Mouse (Mus musculus) frontal cortex, adult 2 months (tissue): ENCODE measurements around the gene Ptger2. TPM values are rescaled to one million over a fixed set of nuclear protein-coding genes. Genes with fewer than 3 reads are reported as not detected.
A peak's percentile ranks its signal among the peaks of the same experiment; 100 is the strongest.
"Not testable (repeated sequence)": the region's sequence is repeated elsewhere in the genome, so short reads cannot be mapped to it uniquely, and the experiment has no call there.

ENCODE experiments used
- DNase-seq, 2 experiments: peaks; one replicate each; pipeline ENCODE4 v3.0.0; 2022; ENCODE audit warnings: low spot score in 1 of 2; ENCODE audit errors: extremely low spot score in 1 of 2
- polyA plus RNA-seq: library from polyadenylated mRNA; depleted of rRNA; stranded (reverse); fragments of >200 nt; gene quantifications from 2 replicates; pipeline ENCODE4 v1.2.3, GENCODE M21; 2012; rRNA removed

The Ptger2 gene
- 0.42 and 0.55 TPM in 2 replicates for polyA plus RNA-seq

- not testable (repeated sequence) for DNase-seq
These were observed at the start of gene Ptger2 for GRCm38 (mm10) chr14:44987674-44988355. Gene Ptger2, plus strand, starts transcription at chr14:44988195.

DNA sequence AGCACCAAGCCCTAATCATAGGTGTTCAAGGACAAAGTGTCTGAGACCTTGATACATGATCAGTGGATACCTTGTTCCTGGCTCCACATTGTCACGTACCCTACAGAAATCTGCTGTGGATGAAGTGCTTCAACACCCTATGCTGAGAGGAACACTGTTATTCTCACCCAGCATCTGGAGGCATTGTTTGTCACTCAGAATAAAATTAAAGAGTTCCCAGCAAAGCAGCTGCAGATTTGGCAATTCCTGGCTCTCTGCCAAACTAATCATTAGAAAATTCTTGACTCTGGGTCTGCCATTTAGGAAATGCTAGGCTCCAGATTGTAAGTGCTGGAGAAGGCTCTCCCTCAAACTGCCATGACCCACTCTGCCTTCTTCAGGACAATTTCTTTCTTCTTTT, 27.2 kb upstream of the Ptger2 start:
- no peak for DNase-seq

DNA sequence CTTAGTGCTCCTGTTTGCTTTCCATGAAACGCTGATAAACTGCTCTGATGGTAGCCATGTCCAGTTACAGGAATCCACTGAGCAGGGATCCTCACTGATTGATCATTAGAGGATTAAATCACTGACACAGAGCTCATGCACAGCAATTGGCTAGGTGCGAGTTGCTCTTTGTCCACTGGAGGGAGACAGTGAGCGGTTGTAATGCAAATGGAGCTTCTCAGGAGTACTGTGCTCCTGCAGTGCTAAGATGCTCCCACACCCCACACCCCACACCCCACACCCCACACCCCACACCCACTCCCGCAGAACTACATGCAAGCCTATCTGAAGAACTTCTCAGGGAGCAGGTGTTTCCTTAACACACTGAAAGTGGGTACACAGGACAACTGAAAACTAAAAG, 10.7 kb upstream of the Ptger2 start:
- peak; percentile 25 to 90 for DNase-seq

- peak in 1 of 2 experiments; percentile 55 for DNase-seq
These were observed 8.1 kb upstream of the Ptger2 start for GRCm38 (mm10) chr14:44979887-44980286.

- peak in 1 of 2 experiments; percentile 67 for DNase-seq
These were observed 6.5 kb upstream of the Ptger2 start for GRCm38 (mm10) chr14:44981490-44981889.

- no peak for DNase-seq
These were observed 3.9 kb upstream of the Ptger2 start for GRCm38 (mm10) chr14:44984106-44984505.

DNA sequence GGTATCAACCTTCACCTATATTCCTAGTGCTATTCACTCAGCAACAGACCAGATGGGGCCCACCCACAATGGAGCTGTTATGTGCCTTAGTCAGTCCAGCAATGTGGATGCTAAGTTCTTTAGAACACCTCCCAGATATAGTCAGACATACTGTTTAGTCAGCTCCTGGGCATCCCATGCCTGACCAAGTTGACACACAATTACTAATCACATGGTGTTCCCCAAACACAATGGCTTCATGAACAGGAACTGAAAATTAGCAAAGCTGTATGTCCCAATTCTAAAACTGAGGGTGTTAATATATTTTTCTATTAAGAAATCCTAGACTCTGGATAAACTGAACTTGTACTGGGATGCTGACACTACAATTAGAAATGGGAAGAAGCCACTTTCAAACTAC, 1.7 kb upstream of the Ptger2 start:
- no peak for DNase-seq

GRCm38 (mm10) chr14:44988456-44989016, 541 bp downstream of the Ptger2 start:
- no peak for DNase-seq

- DNase-seq = no peak
These were observed 1.2 kb downstream of the Ptger2 start for GRCm38 (mm10) chr14:44989017-44989721.

- DNase-seq = no peak
These were observed 1.8 kb downstream of the Ptger2 start for GRCm38 (mm10) chr14:44989751-44990150.

GRCm38 (mm10) chr14:44994337-44994736, 6.3 kb downstream of the Ptger2 start:
- DNase-seq = no peak

- DNase-seq = no peak
These were observed 12.2 kb downstream of the Ptger2 start for GRCm38 (mm10) chr14:45000086-45000769.

DNA sequence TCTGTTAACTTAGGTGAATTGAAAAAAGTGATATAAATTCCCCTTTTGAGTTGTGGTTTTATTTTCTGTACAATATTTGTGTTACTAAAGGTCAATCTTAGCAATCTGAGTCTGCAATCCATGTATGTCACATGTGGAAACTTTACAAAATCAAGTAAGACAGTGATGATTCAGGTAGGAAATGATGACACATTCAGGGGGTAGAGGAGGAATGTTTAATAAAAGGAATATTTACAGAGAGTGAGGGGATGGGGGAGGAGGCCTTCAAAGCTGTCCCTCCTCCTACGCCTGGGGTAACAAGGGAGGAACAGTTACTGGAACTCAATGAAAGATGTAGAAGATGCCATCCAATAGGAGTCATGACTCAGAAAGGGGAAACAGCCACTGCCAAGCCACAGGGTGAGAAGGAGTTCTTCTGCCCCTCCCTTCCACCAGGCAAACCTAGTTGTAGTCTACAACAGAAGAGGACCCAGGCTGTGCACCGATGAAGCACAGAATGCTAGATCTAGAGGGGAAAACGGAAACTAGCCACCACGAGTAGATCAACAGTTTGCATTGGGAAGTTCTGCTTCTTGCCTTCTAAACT, 17.8 kb downstream of the Ptger2 start:
- DNase-seq = no peak

GRCm38 (mm10) chr14:45009242-45009641, 21.2 kb downstream of the Ptger2 start:
- no peak for DNase-seq

DNA sequence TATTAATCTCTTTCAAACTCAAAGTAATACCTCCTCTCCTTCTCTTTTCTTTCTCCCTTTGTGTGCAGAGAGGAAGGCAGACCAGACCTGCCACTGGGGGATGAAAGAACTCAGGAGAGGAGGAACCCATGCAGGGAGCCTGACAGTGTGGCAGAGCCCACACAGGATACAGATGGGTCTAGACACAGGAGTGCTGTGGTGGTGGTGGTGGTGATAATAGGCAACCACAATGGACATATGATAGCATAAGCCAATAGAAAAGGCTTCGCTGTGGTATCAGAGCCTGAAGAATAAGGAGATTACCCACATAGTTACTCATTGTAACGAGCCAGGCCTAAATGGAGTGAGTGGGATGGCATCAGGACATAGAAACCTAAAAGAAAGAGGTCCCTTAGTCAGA, 23.3 kb downstream of the Ptger2 start:
- DNase-seq = no peak

DNA sequence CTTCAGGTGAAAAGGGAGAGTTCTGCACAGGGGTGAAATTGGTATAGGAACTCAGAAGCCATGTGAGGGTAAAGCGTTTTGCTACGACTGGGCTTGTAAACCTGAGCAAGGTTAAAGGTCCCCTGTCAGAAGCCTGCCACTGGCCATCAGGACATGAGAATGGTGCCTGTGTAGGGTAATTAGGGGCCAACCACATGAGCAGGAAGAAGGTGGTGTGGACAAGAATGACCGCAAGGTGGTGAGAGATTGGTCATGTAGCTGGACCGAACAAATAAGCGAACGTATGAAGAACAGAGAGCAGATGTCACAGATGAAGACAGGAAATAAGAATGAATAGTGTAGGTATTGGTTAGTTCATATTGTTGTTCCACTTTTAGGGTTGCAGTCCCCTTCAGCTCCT, 23.7 kb downstream of the Ptger2 start:
- no peak for DNase-seq

DNA sequence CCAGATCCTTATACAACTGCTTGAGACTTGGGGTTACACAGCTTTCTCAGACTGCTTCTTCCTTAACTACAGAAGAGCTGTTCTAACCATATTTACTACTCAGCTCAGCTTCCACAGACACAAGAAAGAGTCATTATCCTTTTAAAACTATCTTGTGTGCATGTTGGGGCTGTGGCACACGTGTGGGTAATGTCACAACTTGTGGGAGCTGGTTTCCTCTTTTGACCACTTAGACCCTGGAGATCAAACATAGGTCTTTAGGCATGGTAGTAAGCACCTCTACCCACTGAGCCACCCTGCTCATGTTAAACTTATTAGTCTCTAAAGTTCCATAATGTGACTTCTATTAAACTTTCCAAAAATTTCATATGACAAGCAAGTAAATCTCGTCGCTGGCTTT, 33.6 kb downstream of the Ptger2 start:
- DNase-seq = no peak

- DNase-seq = no peak
These were observed 46.3 kb downstream of the Ptger2 start for GRCm38 (mm10) chr14:45034293-45034692.

GRCm38 (mm10) chr14:45036579-45036978, 48.6 kb downstream of the Ptger2 start:
- no peak for DNase-seq

DNA sequence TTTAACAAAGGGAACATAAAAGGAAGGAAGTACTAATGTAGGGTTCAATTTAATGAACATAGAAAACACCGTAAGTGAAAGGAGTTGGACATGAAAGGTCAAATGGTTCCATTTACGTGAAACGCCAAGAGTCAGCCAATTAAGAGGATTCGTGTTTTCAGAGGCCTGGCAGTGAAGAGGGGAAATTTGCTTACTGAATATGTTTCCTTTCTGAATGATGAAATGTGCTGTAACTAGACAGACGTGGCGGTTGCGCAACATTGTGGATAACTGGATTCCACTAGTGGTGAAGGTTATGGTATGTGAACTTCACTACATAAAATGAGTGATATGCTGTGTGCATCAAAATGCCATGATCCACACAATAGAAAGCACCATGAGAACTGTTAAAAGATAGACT, 50.1 kb downstream of the Ptger2 start:
- DNase-seq = no peak
